Mouse (Mus musculus) CH12.LX (cell line): ENCODE measurements around the gene Tiam1. TPM values are rescaled to one million over a fixed set of nuclear protein-coding genes. Genes with fewer than 3 reads are reported as not detected.

Experiments used
- DNase-seq: peaks from one replicate; pipeline ENCODE4 v3.0.0-alpha.2; 2013; ENCODE audit errors: extremely low read depth
- H3K27ac ChIP-seq: 2 replicates; pipeline ENCODE4 v1.5.1; 2012; ENCODE audit warnings: low read depth, mild to moderate bottlenecking, control low read depth, moderate library complexity; ENCODE audit not compliant: insufficient read depth
- H3K27me3 ChIP-seq: replicated peaks from 2 replicates; pipeline ENCODE3; 2012; ENCODE audit warnings: inconsistent platforms
- H3K36me3 ChIP-seq, 2 experiments: replicated peaks in 1 of 2; 2 replicates each; pipeline versions ENCODE3 to v1.6.1; 2012; ENCODE audit warnings: inconsistent platforms in 1 of 2, low read length in 1 of 2, mild to moderate bottlenecking in 1 of 2, mixed read lengths in 1 of 2, moderate library complexity in 1 of 2; ENCODE audit not compliant: control insufficient read depth in 1 of 2, insufficient read depth in 1 of 2
- H3K4me1 ChIP-seq, 2 experiments: 2 replicates each; pipeline ENCODE4 v1.6.1; 2012; ENCODE audit warnings: inconsistent platforms in 1 of 2, moderate library complexity in 1 of 2; ENCODE audit not compliant: insufficient read depth in 2 of 2, control insufficient read depth in 1 of 2
- H3K4me2 ChIP-seq: 2 replicates; pipeline ENCODE4 v1.6.1; 2012; ENCODE audit warnings: low read depth, mild to moderate bottlenecking, control low read depth; ENCODE audit not compliant: poor library complexity, insufficient read depth, severe bottlenecking
- H3K4me3 ChIP-seq, 3 experiments: fragments of 150-350 bp in 1 of 3; sonication (generic) in 1 of 3; replicated peaks in 1 of 3; 2 replicates each; pipeline versions ENCODE3 to v1.5.1; 2011 to 2012; ENCODE audit warnings: low read depth in 2 of 3, low read length in 2 of 3, mild to moderate bottlenecking in 2 of 3, moderate library complexity in 2 of 3, control low read depth in 1 of 3, improper control_type of control experiment in 1 of 3, inconsistent platforms in 1 of 3, mixed read lengths in 1 of 3; ENCODE audit not compliant: poor library complexity in 1 of 3
- H3K79me2 ChIP-seq: replicated peaks from 2 replicates; pipeline ENCODE4 v1.6.1; 2012; ENCODE audit warnings: mild to moderate bottlenecking, moderate library complexity; ENCODE audit not compliant: control insufficient read depth, poor library complexity, insufficient read depth, severe bottlenecking; ENCODE audit errors: extremely low read depth
- H3K9ac ChIP-seq: 2 replicates; pipeline ENCODE4 v1.6.1; 2012; ENCODE audit warnings: low read depth, mild to moderate bottlenecking, control low read depth, moderate library complexity; ENCODE audit not compliant: insufficient read depth
- H3K9me3 ChIP-seq: replicated peaks from 2 replicates; pipeline ENCODE3; 2012; ENCODE audit warnings: low read length, inconsistent platforms, mixed read lengths
- CHD1 ChIP-seq: IDR thresholded peaks from 2 replicates; pipeline ENCODE4 v1.6.1; 2012; ENCODE audit warnings: low read depth, low read length, improper control_type of control experiment, inconsistent platforms
- CTCF ChIP-seq, 2 experiments: IDR thresholded peaks in 1 of 2; conservative IDR thresholded peaks in 1 of 2; 2 replicates each; pipeline ENCODE4 v1.5.1; 2011 to 2012; ENCODE audit warnings: low read depth in 2 of 2, low read length in 2 of 2, improper control_type of control experiment in 1 of 2, inconsistent platforms in 1 of 2, mild to moderate bottlenecking in 1 of 2, moderate library complexity in 1 of 2
- E2F4 ChIP-seq: IDR thresholded peaks from 2 replicates; pipeline ENCODE4 v1.6.1; 2011; ENCODE audit warnings: low read depth, low read length, improper control_type of control experiment; ENCODE audit not compliant: insufficient replicate concordance
- EP300 ChIP-seq: IDR thresholded peaks from 2 replicates; pipeline ENCODE4 v1.6.1; 2011; ENCODE audit warnings: low read length, improper control_type of control experiment
- ETS1 ChIP-seq: conservative IDR thresholded peaks from 2 replicates; pipeline ENCODE4 v1.6.1; 2012; ENCODE audit warnings: low read depth, mild to moderate bottlenecking, inconsistent platforms, low read length, improper control_type of control experiment, moderate library complexity
- GABPA ChIP-seq: IDR thresholded peaks from 2 replicates; pipeline ENCODE4 v1.6.1; 2012; ENCODE audit warnings: low read depth, low read length, improper control_type of control experiment, inconsistent platforms; ENCODE audit not compliant: insufficient replicate concordance
- HCFC1 ChIP-seq: IDR thresholded peaks from 2 replicates; pipeline ENCODE4 v1.6.1; 2012; ENCODE audit warnings: low read depth, mild to moderate bottlenecking, inconsistent platforms, low read length, improper control_type of control experiment
- IRF4 ChIP-seq: IDR thresholded peaks from 2 replicates; pipeline ENCODE4 v1.6.1; 2014; ENCODE audit warnings: low read depth, mild to moderate bottlenecking, inconsistent platforms, low read length, improper control_type of control experiment
- JUN ChIP-seq: IDR thresholded peaks from 2 replicates; pipeline ENCODE4 v1.6.1; 2011; ENCODE audit warnings: low read depth, mild to moderate bottlenecking, low read length, improper control_type of control experiment, moderate library complexity; ENCODE audit not compliant: insufficient read depth
- JUND ChIP-seq: conservative IDR thresholded peaks from 2 replicates; pipeline ENCODE4 v1.6.1; 2011; ENCODE audit warnings: low read depth, low read length, improper control_type of control experiment
- KAT2A ChIP-seq: IDR thresholded peaks from 2 replicates; pipeline ENCODE4 v1.6.1; 2012; ENCODE audit warnings: low read length, improper control_type of control experiment, inconsistent platforms; ENCODE audit not compliant: insufficient replicate concordance
- MAFK ChIP-seq: IDR thresholded peaks from 2 replicates; pipeline ENCODE4 v1.6.1; 2011; ENCODE audit warnings: low read length, improper control_type of control experiment; ENCODE audit not compliant: insufficient replicate concordance
- MAX ChIP-seq: IDR thresholded peaks from 2 replicates; pipeline ENCODE4 v1.6.1; 2011; ENCODE audit warnings: low read length, improper control_type of control experiment
- MAZ ChIP-seq: IDR thresholded peaks from 2 replicates; pipeline ENCODE4 v1.6.1; 2012; ENCODE audit warnings: low read depth, mild to moderate bottlenecking, inconsistent platforms, low read length, improper control_type of control experiment, moderate library complexity
- NELFE ChIP-seq: IDR thresholded peaks from 2 replicates; pipeline ENCODE4 v1.6.1; 2011; ENCODE audit warnings: low read depth, low read length, improper control_type of control experiment
- PAX5 ChIP-seq: IDR thresholded peaks from 2 replicates; pipeline ENCODE4 v1.6.1; 2012; ENCODE audit warnings: low read length, inconsistent platforms, mixed read lengths
- POLR2A ChIP-seq: IDR thresholded peaks from 2 replicates; pipeline ENCODE4 v1.6.1; 2011; ENCODE audit warnings: low read depth, mild to moderate bottlenecking, improper control_type of control experiment, low read length
- POLR2AphosphoS2 ChIP-seq: IDR thresholded peaks from 2 replicates; pipeline ENCODE4 v1.6.1; 2011; ENCODE audit warnings: low read depth, low read length, improper control_type of control experiment
- RCOR1 ChIP-seq: conservative IDR thresholded peaks from 2 replicates; pipeline ENCODE4 v1.6.1; 2012; ENCODE audit warnings: low read depth, mild to moderate bottlenecking, inconsistent platforms, low read length, improper control_type of control experiment
- TBP ChIP-seq: conservative IDR thresholded peaks from 2 replicates; pipeline ENCODE4 v1.6.1; 2011; ENCODE audit warnings: low read depth, low read length, improper control_type of control experiment
- UBTF ChIP-seq: IDR thresholded peaks from 2 replicates; pipeline ENCODE4 v1.6.1; 2012; ENCODE audit warnings: low read depth, mild to moderate bottlenecking, inconsistent platforms, low read length, improper control_type of control experiment, moderate library complexity
- USF1 ChIP-seq: IDR thresholded peaks from 2 replicates; pipeline ENCODE4 v1.6.1; 2014; ENCODE audit warnings: low read depth, mild to moderate bottlenecking, inconsistent platforms, low read length, improper control_type of control experiment
- USF2 ChIP-seq: conservative IDR thresholded peaks from 2 replicates; pipeline ENCODE4 v1.6.1; 2011; ENCODE audit warnings: low read depth, low read length, improper control_type of control experiment
- ZC3H11A ChIP-seq: IDR thresholded peaks from 2 replicates; pipeline ENCODE4 v1.6.1; 2012; ENCODE audit warnings: low read depth, mild to moderate bottlenecking, inconsistent platforms, low read length, improper control_type of control experiment
- dilution Hi-C: fragments of 300-500 bp; cut with MboI; formaldehyde crosslinking; loops from 2 replicates; pipeline ENCODE4 v1.14.3; 2020; ENCODE audit warnings: low sequenced_read_pairs; ENCODE audit not compliant: extremely low pct_unique_long_range_greater_than_20kb, extremely low pct_ligation_motif_present
- in situ Hi-C: fragments of 300-500 bp; cut with MboI; formaldehyde crosslinking; loops from 3 replicates; pipeline ENCODE4 v1.14.3; 2019; ENCODE audit warnings: low sequenced_read_pairs, low pct_ligation_motif_present, low pct_unique_long_range_greater_than_20kb, mixed read lengths
- polyA plus RNA-seq: library from polyadenylated mRNA; unstranded; fragments of >175 nt; gene quantifications from 2 replicates; pipeline ENCODE4 v1.2.1, GENCODE M21; 2012; ENCODE audit warnings: low read depth; ENCODE audit not compliant: insufficient read length
- total RNA-seq, 2 experiments: library from RNA; depleted of rRNA; stranded (reverse); fragments of 300-350 nt in 1 of 2; fragments of >200 nt in 1 of 2; gene quantifications; 2 replicates each; pipeline ENCODE4 v1.2.3; 2012 to 2014

The Tiam1 gene
- total and polyA plus RNA-seq, 3 experiments: 0.03 to 0.40 (median 0.04) TPM

DNA sequence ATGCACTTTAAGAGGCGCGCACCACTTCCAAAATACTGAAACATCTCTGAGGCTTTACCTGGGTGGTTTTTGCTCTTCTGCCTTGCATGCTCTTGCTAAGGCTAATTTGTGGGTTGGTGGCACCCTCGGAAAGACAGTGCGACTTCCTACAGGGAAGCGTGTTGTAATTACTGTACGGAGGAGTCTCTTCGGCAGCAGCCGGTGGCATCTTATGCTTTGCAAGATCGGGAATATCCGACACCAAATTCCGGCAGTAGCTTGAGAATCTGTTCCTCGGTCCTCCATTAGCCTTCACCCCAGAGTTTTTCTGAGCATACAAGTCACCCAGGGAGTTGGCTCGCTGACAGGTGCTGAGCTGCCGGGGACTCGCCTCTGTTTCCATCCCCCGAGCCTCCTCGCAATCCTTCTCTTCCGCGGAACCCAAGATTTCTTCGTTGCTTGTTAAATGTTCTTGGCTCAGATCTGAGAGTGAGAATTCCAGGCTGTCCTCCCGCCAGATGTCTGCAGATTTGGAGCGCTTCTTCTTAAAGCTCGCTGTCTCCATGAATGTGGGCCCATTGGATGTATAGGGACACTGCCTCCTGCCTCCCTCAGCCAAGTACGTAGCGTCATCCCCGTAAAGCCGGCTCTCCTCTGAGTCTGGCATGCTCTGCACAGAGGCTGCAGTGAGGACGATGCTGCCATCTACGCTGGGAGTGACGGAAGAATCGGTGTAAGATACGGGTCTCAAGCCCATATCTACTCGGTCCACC, 245.8 kb downstream of the Tiam1 start:
- Histone ChIP-seq H3K9me3 (peaks cover 55% of the 10 kb centered on the region), H3K79me2 (no peaks in the 10 kb centered on the region), H3K4me2 (no peak overlapping the region), H3K27me3 (no peaks in the 10 kb centered on the region), H3K27ac (no peak overlapping the region)
- no peak for TF ChIP-seq CTCF (conservative IDR thresholded peaks at IDR 0.05 in 1 of 2, IDR thresholded peaks at IDR 0.05 in 1 of 2; ENCODE audit: low read depth in 2 of 2, low read length in 2 of 2)
- no peak for TF ChIP-seq ETS1
- no peak for TF ChIP-seq POLR2A
- TF ChIP-seq USF2: no peak
- TF ChIP-seq MAZ: no peak
- TF ChIP-seq MAFK: no peak
- TF ChIP-seq TBP: no peak
- TF ChIP-seq HCFC1: no peak
- TF ChIP-seq UBTF: no peak
- TF ChIP-seq JUND: no peak
- no peak for TF ChIP-seq ZC3H11A
- no peak for TF ChIP-seq RCOR1
- TF ChIP-seq GABPA: no peak
- TF ChIP-seq KAT2A: no peak
- TF ChIP-seq CHD1: no peak
- TF ChIP-seq, all 38 proteins: peak for 0
- H3K36me3 ChIP-seq: no peaks in the 10 kb centered on the region
- in situ Hi-C loops (no loop called here), dilution Hi-C loops (no loop called here)
- H3K4me1 ChIP-seq: peaks cover 0 to 8% of the 10 kb centered on the region in 2 experiments; a peak in 1 of 4 replicates
- DNase-seq: no peak
- H3K4me3 ChIP-seq: no peak overlapping the region
- H3K9ac ChIP-seq: no peak overlapping the region

DNA sequence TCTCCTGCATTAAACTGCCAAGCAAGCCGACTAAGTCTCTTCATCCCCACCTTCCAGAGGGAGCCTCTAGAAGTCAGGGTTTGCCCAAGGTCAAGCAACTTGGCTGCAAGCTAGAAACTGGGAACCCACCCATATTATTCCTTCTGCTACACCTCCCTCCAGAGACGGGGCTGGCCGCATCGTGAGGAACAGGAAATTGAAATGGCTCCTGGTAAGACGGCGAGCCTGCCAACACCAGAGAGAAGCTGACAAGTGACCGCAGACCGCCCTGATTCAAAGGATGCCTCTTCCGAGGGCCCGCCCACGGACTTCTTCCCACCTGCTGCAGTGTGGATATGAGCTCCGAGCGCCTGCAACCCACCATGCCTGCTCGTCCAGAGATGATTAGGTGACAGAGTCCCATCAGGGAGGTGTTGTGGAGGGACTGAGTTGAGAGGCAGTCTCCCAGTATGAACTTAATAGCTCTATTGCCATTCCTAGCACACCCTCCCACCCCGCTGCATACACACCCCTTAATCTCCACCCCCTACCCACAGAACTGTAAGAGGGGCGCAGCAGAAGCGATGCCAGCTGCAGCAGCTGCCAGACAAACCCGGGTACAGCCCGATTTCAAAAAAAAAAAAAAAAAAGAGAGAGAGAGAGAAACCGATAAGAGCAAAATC, 246.6 kb downstream of the Tiam1 start:
- no peaks in the 10 kb centered on the region for H3K36me3 ChIP-seq

More for the DNA sequence above, 246.6 kb downstream of the Tiam1 start:
- in situ Hi-C loops (no loop called here), dilution Hi-C loops (no loop called here)
- H3K4me2 ChIP-seq: no peak overlapping the region
- H3K4me3 ChIP-seq: no peak overlapping the region
- H3K9me3 ChIP-seq: peaks cover 51% of the 10 kb centered on the region
- no peaks in the 10 kb centered on the region for H3K27me3 ChIP-seq
- no peak overlapping the region for H3K27ac ChIP-seq
- H3K79me2 ChIP-seq: no peaks in the 10 kb centered on the region
- TF ChIP-seq USF1 (no peak), IRF4 (no peak), NELFE (no peak), MAX (no peak), PAX5 (no peak), E2F4 (no peak), JUN (no peak), EP300 (no peak), POLR2AphosphoS2 (no peak)
- peaks cover 0 to 8% of the 10 kb centered on the region in 2 experiments; a peak in 1 of 4 replicates for H3K4me1 ChIP-seq
- no peak overlapping the region for H3K9ac ChIP-seq
- no peak for DNase-seq
